Mouse (Mus musculus): ENCODE measurements around the gene Itprip. TPM values are rescaled to one million over a fixed set of nuclear protein-coding genes. Genes with fewer than 3 reads are reported as not detected.

Itprip gene
- polyA plus RNA-seq, 1 experiment from 2014 or later = 20.3 TPM

GRCm38 (mm10) chr19:47871515-47871914, 47.6 kb downstream of the Itprip start:
- Histone ChIP-seq H3K4me2 (ENCODE audit: low read depth, severe bottlenecking) (no peak overlapping the region), H3K36me3 (ENCODE audit: control insufficient read depth, insufficient read depth, low read length) (no peaks in the 10 kb centered on the region), H3K27ac (replicated peaks; ENCODE audit: low read depth, low read length) (no peak overlapping the region), H3K9ac (ENCODE audit: low read length) (no peak overlapping the region), H3K9me3 (ENCODE audit: control insufficient read depth, low read length) (no peaks in the 10 kb centered on the region), H3K27me3 (ENCODE audit: control insufficient read depth, insufficient read depth, low read length) (no peaks in the 10 kb centered on the region), H3K4me3 (ENCODE audit: low read depth, low read length) (no peak overlapping the region), H3K4me1 (ENCODE audit: control insufficient read depth, insufficient read depth, low read length) (peaks cover 7% of the 10 kb centered on the region; the same call in 1 of the 2 replicates)
- DNase-seq (ENCODE audit: low spot score) (no peak), ATAC-seq (ENCODE audit: insufficient number of reproducible peaks, low FRiP score, low TSS enrichment, low read depth) (no peak)
- 35% methylated on average over 10 of the region's 10 CpGs for WGBS

- no peak for ATAC-seq (ENCODE audit: insufficient number of reproducible peaks, low FRiP score, low TSS enrichment, low read depth)
- Histone ChIP-seq H3K9ac (ENCODE audit: low read length) (no peak overlapping the region), H3K4me3 (ENCODE audit: low read depth, low read length) (no peak overlapping the region), H3K9me3 (ENCODE audit: control insufficient read depth, low read length) (no peaks in the 10 kb centered on the region), H3K4me2 (ENCODE audit: low read depth, severe bottlenecking) (no peak overlapping the region), H3K27me3 (ENCODE audit: control insufficient read depth, insufficient read depth, low read length) (no peaks in the 10 kb centered on the region), H3K36me3 (ENCODE audit: control insufficient read depth, insufficient read depth, low read length) (no peaks in the 10 kb centered on the region), H3K27ac (replicated peaks; ENCODE audit: low read depth, low read length) (no peak overlapping the region), H3K4me1 (ENCODE audit: control insufficient read depth, insufficient read depth, low read length) (peaks cover 7% of the 10 kb centered on the region; the same call in 1 of the 2 replicates)
- no peak for DNase-seq (ENCODE audit: low spot score)
- 78% methylated on average over 7 of the region's 7 CpGs for WGBS
Observed at GRCm38 (mm10) chr19:47870102-47870666, 48.9 kb downstream of the Itprip start.

- Histone ChIP-seq H3K27ac (replicated peaks; ENCODE audit: low read depth, low read length) (no peak overlapping the region), H3K4me1 (ENCODE audit: control insufficient read depth, insufficient read depth, low read length) (peaks cover 7% of the 10 kb centered on the region; the same call in 1 of the 2 replicates), H3K9me3 (ENCODE audit: control insufficient read depth, low read length) (no peaks in the 10 kb centered on the region), H3K27me3 (ENCODE audit: control insufficient read depth, insufficient read depth, low read length) (no peaks in the 10 kb centered on the region), H3K9ac (ENCODE audit: low read length) (no peak overlapping the region), H3K4me3 (ENCODE audit: low read depth, low read length) (no peak overlapping the region), H3K4me2 (ENCODE audit: low read depth, severe bottlenecking) (no peak overlapping the region), H3K36me3 (ENCODE audit: control insufficient read depth, insufficient read depth, low read length) (no peaks in the 10 kb centered on the region)
- DNase-seq (ENCODE audit: low spot score) (no peak), ATAC-seq (ENCODE audit: insufficient number of reproducible peaks, low FRiP score, low TSS enrichment, low read depth) (no peak)
- 39% methylated on average over 3 of the region's 3 CpGs for WGBS
Observed at GRCm38 (mm10) chr19:47869516-47869915, 49.6 kb downstream of the Itprip start.

GRCm38 (mm10) chr19:47868951-47869350, 50.1 kb downstream of the Itprip start:
- H3K36me3 ChIP-seq (ENCODE audit: control insufficient read depth, insufficient read depth, low read length) = no peaks in the 10 kb centered on the region; the same call in 1 of the 2 replicates
- no peak overlapping the region for H3K4me3 ChIP-seq (ENCODE audit: low read depth, low read length)
- peak overlapping the region; percentile 58; the same call in 1 of the 2 replicates for H3K27ac ChIP-seq (replicated peaks; ENCODE audit: low read depth, low read length)
- H3K4me1 ChIP-seq (ENCODE audit: control insufficient read depth, insufficient read depth, low read length) = peaks cover 7% of the 10 kb centered on the region; the same call in 1 of the 2 replicates
- no peak for ATAC-seq (ENCODE audit: insufficient number of reproducible peaks, low FRiP score, low TSS enrichment, low read depth)
- WGBS = 44% methylated on average over 4 of the region's 4 CpGs
- H3K27me3 ChIP-seq (ENCODE audit: control insufficient read depth, insufficient read depth, low read length) = no peaks in the 10 kb centered on the region
- H3K4me2 ChIP-seq (ENCODE audit: low read depth, severe bottlenecking) = no peak overlapping the region
- H3K9me3 ChIP-seq (ENCODE audit: control insufficient read depth, low read length) = no peaks in the 10 kb centered on the region
- no peak overlapping the region for H3K9ac ChIP-seq (ENCODE audit: low read length)
- no peak for DNase-seq (ENCODE audit: low spot score)

- Histone ChIP-seq H3K4me2 (ENCODE audit: low read depth, severe bottlenecking) (no peak overlapping the region), H3K9me3 (ENCODE audit: control insufficient read depth, low read length) (no peaks in the 10 kb centered on the region), H3K4me3 (ENCODE audit: low read depth, low read length) (no peak overlapping the region), H3K27me3 (ENCODE audit: control insufficient read depth, insufficient read depth, low read length) (no peaks in the 10 kb centered on the region), H3K27ac (replicated peaks; ENCODE audit: low read depth, low read length) (no peak overlapping the region), H3K36me3 (ENCODE audit: control insufficient read depth, insufficient read depth, low read length) (no peaks in the 10 kb centered on the region; the same call in 1 of the 2 replicates), H3K4me1 (ENCODE audit: control insufficient read depth, insufficient read depth, low read length) (peaks cover 7% of the 10 kb centered on the region; the same call in 1 of the 2 replicates), H3K9ac (ENCODE audit: low read length) (no peak overlapping the region)
- ATAC-seq (ENCODE audit: insufficient number of reproducible peaks, low FRiP score, low TSS enrichment, low read depth) = no peak
- 77% methylated on average over 4 of the region's 4 CpGs for WGBS
- no peak for DNase-seq (ENCODE audit: low spot score)
Observed at GRCm38 (mm10) chr19:47867628-47868175, 51.4 kb downstream of the Itprip start.

GRCm38 (mm10) chr19:47865353-47865947, 53.6 kb downstream of the Itprip start, which contains the start of gene Gsto2:
Gsto2 (plus strand) TSS chr19:47865534.
- peak within 1 kb of the TSS; percentile 61 for H3K27ac ChIP-seq (replicated peaks; ENCODE audit: low read depth, low read length)
- peak; percentile 99 for ATAC-seq (ENCODE audit: insufficient number of reproducible peaks, low FRiP score, low TSS enrichment, low read depth)
- H3K4me1 ChIP-seq (ENCODE audit: control insufficient read depth, insufficient read depth, low read length) = peaks cover 7% of the 10 kb centered on the region; the same call in 1 of the 2 replicates
- no peaks in the 10 kb centered on the region for H3K27me3 ChIP-seq (ENCODE audit: control insufficient read depth, insufficient read depth, low read length)
- H3K4me3 ChIP-seq (ENCODE audit: low read depth, low read length) = peak within 1 kb of the TSS; percentile 56
- peak; percentile 96 for DNase-seq (ENCODE audit: low spot score)
- peak within 1 kb of the TSS; percentile 81 for H3K9ac ChIP-seq (ENCODE audit: low read length)
- under 1% methylated on average over 49 of the region's 49 CpGs for WGBS
- H3K9me3 ChIP-seq (ENCODE audit: control insufficient read depth, low read length) = no peaks in the 10 kb centered on the region
- H3K4me2 ChIP-seq (ENCODE audit: low read depth, severe bottlenecking) = peak within 1 kb of the TSS; percentile 65
- H3K36me3 ChIP-seq (ENCODE audit: control insufficient read depth, insufficient read depth, low read length) = peaks cover 6% of the 10 kb centered on the region; the same call in 1 of the 2 replicates

GRCm38 (mm10) chr19:47864721-47865120, 54.4 kb downstream of the Itprip start:
- Histone ChIP-seq H3K27me3 (ENCODE audit: control insufficient read depth, insufficient read depth, low read length) (no peaks in the 10 kb centered on the region), H3K36me3 (ENCODE audit: control insufficient read depth, insufficient read depth, low read length) (peaks cover 7% of the 10 kb centered on the region; the same call in 1 of the 2 replicates), H3K4me1 (ENCODE audit: control insufficient read depth, insufficient read depth, low read length) (peaks cover 5% of the 10 kb centered on the region; the same call in 1 of the 2 replicates), H3K27ac (replicated peaks; ENCODE audit: low read depth, low read length) (no peak overlapping the region), H3K4me3 (ENCODE audit: low read depth, low read length) (peak overlapping the region; percentile 56; the same call in 1 of the 2 replicates), H3K9me3 (ENCODE audit: control insufficient read depth, low read length) (no peaks in the 10 kb centered on the region), H3K4me2 (ENCODE audit: low read depth, severe bottlenecking) (peak overlapping the region; percentile 65), H3K9ac (ENCODE audit: low read length) (no peak overlapping the region)
- ATAC-seq (ENCODE audit: insufficient number of reproducible peaks, low FRiP score, low TSS enrichment, low read depth) (no peak), DNase-seq (ENCODE audit: low spot score) (no peak)
- WGBS = 84% methylated on average over 7 of the region's 7 CpGs

- ATAC-seq (ENCODE audit: insufficient number of reproducible peaks, low FRiP score, low TSS enrichment, low read depth) = no peak
- peaks cover 8% of the 10 kb centered on the region; the same call in 1 of the 2 replicates for H3K36me3 ChIP-seq (ENCODE audit: control insufficient read depth, insufficient read depth, low read length)
- no peak overlapping the region for H3K4me2 ChIP-seq (ENCODE audit: low read depth, severe bottlenecking)
- 96% methylated on average over 9 of the region's 9 CpGs for WGBS
- no peak overlapping the region for H3K4me3 ChIP-seq (ENCODE audit: low read depth, low read length)
- no peaks in the 10 kb centered on the region for H3K27me3 ChIP-seq (ENCODE audit: control insufficient read depth, insufficient read depth, low read length)
- DNase-seq (ENCODE audit: low spot score) = no peak
- no peaks in the 10 kb centered on the region for H3K9me3 ChIP-seq (ENCODE audit: control insufficient read depth, low read length)
- no peak overlapping the region for H3K27ac ChIP-seq (replicated peaks; ENCODE audit: low read depth, low read length)
- no peak overlapping the region for H3K9ac ChIP-seq (ENCODE audit: low read length)
- H3K4me1 ChIP-seq (ENCODE audit: control insufficient read depth, insufficient read depth, low read length) = no peaks in the 10 kb centered on the region; the same call in 1 of the 2 replicates
Observed at GRCm38 (mm10) chr19:47864051-47864450, 55.0 kb downstream of the Itprip start.

Data from limb, embryonic 11.5 days (tissue).